Mouse (Mus musculus) MEL (cell line): ENCODE results near the gene Ruvbl2. TPM values are rescaled to one million over a fixed set of nuclear protein-coding genes. Genes with fewer than 3 reads are reported as not detected.

Experiments
- DNase-seq: peaks from one replicate; pipeline ENCODE4 v3.0.0; 2011; ENCODE audit warnings: low read depth, low spot score
- H3K27ac ChIP-seq: 2 replicates; pipeline ENCODE4 v1.5.1; 2012; ENCODE audit warnings: low read depth, mild to moderate bottlenecking, control low read depth, low read length, moderate library complexity; ENCODE audit not compliant: control insufficient read depth
- H3K27me3 ChIP-seq, 2 experiments: fragments of 150-350 bp in 1 of 2; sonication (generic) in 1 of 2; 2 replicates each; pipeline ENCODE4 v1.6.1; 2012; ENCODE audit warnings: low read length in 2 of 2, mild to moderate bottlenecking in 2 of 2, improper control_type of control experiment in 1 of 2, moderate library complexity in 1 of 2; ENCODE audit not compliant: insufficient read depth in 2 of 2, control insufficient read depth in 1 of 2
- H3K36me3 ChIP-seq, 2 experiments: 2 replicates each; pipeline ENCODE4 v1.6.1; 2012 to 2014; ENCODE audit warnings: low read length in 2 of 2, improper control_type of control experiment in 1 of 2, inconsistent platforms in 1 of 2, mild to moderate bottlenecking in 1 of 2; ENCODE audit not compliant: insufficient read depth in 2 of 2, control insufficient read depth in 1 of 2
- H3K4me1 ChIP-seq, 2 experiments: fragments of 150-350 bp in 1 of 2; sonication (generic) in 1 of 2; 2 replicates each; pipeline ENCODE4 v1.6.1; 2012; ENCODE audit warnings: low read length in 2 of 2, improper control_type of control experiment in 1 of 2, mild to moderate bottlenecking in 1 of 2; ENCODE audit not compliant: insufficient read depth in 2 of 2, control insufficient read depth in 1 of 2
- H3K4me3 ChIP-seq, 2 experiments: fragments of 150-350 bp in 1 of 2; sonication (generic) in 1 of 2; 2 replicates each; pipeline ENCODE4 v1.5.1; 2012; ENCODE audit warnings: low read depth in 2 of 2, low read length in 2 of 2, mild to moderate bottlenecking in 2 of 2, moderate library complexity in 2 of 2, control low read depth in 1 of 2, improper control_type of control experiment in 1 of 2; ENCODE audit not compliant: control insufficient read depth in 1 of 2, insufficient read depth in 1 of 2
- H3K79me2 ChIP-seq: 2 replicates; pipeline ENCODE4 v1.6.1; 2012; ENCODE audit warnings: mild to moderate bottlenecking, low read length, moderate library complexity; ENCODE audit not compliant: control insufficient read depth, poor library complexity, insufficient read depth
- H3K9ac ChIP-seq: 2 replicates; pipeline ENCODE4 v1.6.1; 2012; ENCODE audit warnings: low read depth, mild to moderate bottlenecking, control low read depth, low read length, moderate library complexity; ENCODE audit not compliant: control insufficient read depth, poor library complexity, severe bottlenecking
- H3K9me3 ChIP-seq: fragments of 150-350 bp; sonication (generic); replicated peaks from 2 replicates; pipeline ENCODE4 v1.6.1; 2012; ENCODE audit warnings: mild to moderate bottlenecking, low read length, improper control_type of control experiment, moderate library complexity; ENCODE audit not compliant: insufficient read depth
- CHD1 ChIP-seq: IDR thresholded peaks from 2 replicates; pipeline ENCODE4 v1.6.1; 2012; ENCODE audit warnings: low read depth, mild to moderate bottlenecking, inconsistent platforms, low read length, improper control_type of control experiment
- CHD2 ChIP-seq: IDR thresholded peaks from 2 replicates; pipeline ENCODE4 v1.6.1; 2011; ENCODE audit warnings: low read length, improper control_type of control experiment
- CTCF ChIP-seq, 3 experiments: IDR thresholded peaks in 2 of 3; conservative IDR thresholded peaks in 1 of 3; 2 replicates each; pipeline ENCODE4 v1.5.1; 2011 to 2012; ENCODE audit warnings: low read length in 3 of 3, low read depth in 2 of 3, mild to moderate bottlenecking in 2 of 3, improper control_type of control experiment in 1 of 3, inconsistent platforms in 1 of 3, mixed read lengths in 1 of 3, moderate library complexity in 1 of 3; ENCODE audit not compliant: control insufficient read depth in 1 of 3, insufficient read depth in 1 of 3, poor library complexity in 1 of 3, severe bottlenecking in 1 of 3
- E2F4 ChIP-seq: IDR thresholded peaks from 2 replicates; pipeline ENCODE4 v1.6.1; 2011; ENCODE audit warnings: low read depth, low read length, improper control_type of control experiment, borderline replicate concordance
- ELF1 ChIP-seq: IDR thresholded peaks from 2 replicates; pipeline ENCODE4 v1.6.1; 2014; ENCODE audit warnings: low read depth, mild to moderate bottlenecking, inconsistent platforms, low read length, improper control_type of control experiment, moderate library complexity
- EP300 ChIP-seq, 2 experiments: IDR thresholded peaks; 2 replicates each; pipeline ENCODE4 v1.6.1; 2011; ENCODE audit warnings: improper control_type of control experiment in 2 of 2, low read length in 2 of 2, low read depth in 1 of 2, mild to moderate bottlenecking in 1 of 2
- ETS1 ChIP-seq: IDR thresholded peaks from 2 replicates; pipeline ENCODE4 v1.6.1; 2012; ENCODE audit warnings: low read depth, mild to moderate bottlenecking, inconsistent platforms, low read length, improper control_type of control experiment, moderate library complexity
- GABPA ChIP-seq: IDR thresholded peaks from 2 replicates; pipeline ENCODE4 v1.6.1; 2012; ENCODE audit warnings: low read depth, mild to moderate bottlenecking, inconsistent platforms, low read length, improper control_type of control experiment, moderate library complexity
- GATA1 ChIP-seq: IDR thresholded peaks from 2 replicates; pipeline ENCODE4 v1.6.1; 2011; ENCODE audit warnings: low read depth, low read length, improper control_type of control experiment
- HCFC1 ChIP-seq: IDR thresholded peaks from 2 replicates; pipeline ENCODE4 v1.6.1; 2012; ENCODE audit warnings: low read depth, mild to moderate bottlenecking, inconsistent platforms, low read length, improper control_type of control experiment, moderate library complexity
- JUND ChIP-seq: IDR thresholded peaks from 2 replicates; pipeline ENCODE4 v1.6.1; 2011; ENCODE audit warnings: low read depth, mild to moderate bottlenecking, improper control_type of control experiment, low read length
- KAT2A ChIP-seq: conservative IDR thresholded peaks from 2 replicates; pipeline ENCODE4 v1.6.1; 2012; ENCODE audit warnings: low read depth, low read length, improper control_type of control experiment, inconsistent platforms
- MAX ChIP-seq: IDR thresholded peaks from 2 replicates; pipeline ENCODE4 v1.6.1; 2011; ENCODE audit warnings: low read length, improper control_type of control experiment
- MAZ ChIP-seq: IDR thresholded peaks from 2 replicates; pipeline ENCODE4 v1.6.1; 2012; ENCODE audit warnings: low read depth, mild to moderate bottlenecking, inconsistent platforms, low read length, improper control_type of control experiment
- MEF2A ChIP-seq: IDR thresholded peaks from 2 replicates; pipeline ENCODE4 v1.6.1; 2014; ENCODE audit warnings: low read depth, mild to moderate bottlenecking, inconsistent platforms, low read length, improper control_type of control experiment; ENCODE audit not compliant: poor library complexity, insufficient replicate concordance, severe bottlenecking; ENCODE audit errors: extremely low read depth
- MXI1 ChIP-seq: IDR thresholded peaks from 2 replicates; pipeline ENCODE4 v1.6.1; 2011; ENCODE audit warnings: mild to moderate bottlenecking, low read depth, low read length, improper control_type of control experiment
- MYB ChIP-seq: IDR thresholded peaks from 2 replicates; pipeline ENCODE4 v1.6.1; 2011; ENCODE audit warnings: mild to moderate bottlenecking, low read depth, low read length, improper control_type of control experiment
- MYC ChIP-seq: IDR thresholded peaks from 2 replicates; pipeline ENCODE4 v1.6.1; 2011; ENCODE audit warnings: low read depth, mild to moderate bottlenecking, low read length, improper control_type of control experiment, moderate library complexity
- NELFE ChIP-seq: IDR thresholded peaks from 2 replicates; pipeline ENCODE4 v1.6.1; 2011; ENCODE audit warnings: low read depth, low read length, improper control_type of control experiment
- NRF1 ChIP-seq: IDR thresholded peaks from 2 replicates; pipeline ENCODE4 v1.6.1; 2014; ENCODE audit warnings: low read depth, mild to moderate bottlenecking, inconsistent platforms, low read length, improper control_type of control experiment, moderate library complexity; ENCODE audit not compliant: poor library complexity, insufficient read depth, severe bottlenecking
- POLR2A ChIP-seq, 2 experiments: IDR thresholded peaks; 2 replicates each; pipeline ENCODE4 v1.6.1; 2011 to 2012; ENCODE audit warnings: low read length in 2 of 2, mild to moderate bottlenecking in 2 of 2, control low read depth in 1 of 2, improper control_type of control experiment in 1 of 2, low read depth in 1 of 2, moderate library complexity in 1 of 2; ENCODE audit not compliant: control insufficient read depth in 1 of 2, insufficient read depth in 1 of 2, poor library complexity in 1 of 2
- POLR2AphosphoS2 ChIP-seq: IDR thresholded peaks from 2 replicates; pipeline ENCODE4 v1.6.1; 2011; ENCODE audit warnings: low read length, improper control_type of control experiment
- POLR2AphosphoS5 ChIP-seq: IDR thresholded peaks from 2 replicates; pipeline ENCODE4 v1.6.1; 2012; ENCODE audit warnings: low read depth, borderline replicate concordance, mild to moderate bottlenecking, inconsistent platforms, low read length, moderate library complexity, mixed read lengths
- RCOR1 ChIP-seq: IDR thresholded peaks from 2 replicates; pipeline ENCODE4 v1.6.1; 2012; ENCODE audit warnings: low read depth, mild to moderate bottlenecking, inconsistent platforms, low read length, improper control_type of control experiment
- SIN3A ChIP-seq: IDR thresholded peaks from 2 replicates; pipeline ENCODE4 v1.6.1; 2012; ENCODE audit warnings: low read length, improper control_type of control experiment, inconsistent platforms
- SMC3 ChIP-seq: IDR thresholded peaks from 2 replicates; pipeline ENCODE4 v1.6.1; 2011; ENCODE audit warnings: low read depth, low read length, improper control_type of control experiment
- TAL1 ChIP-seq: IDR thresholded peaks from 2 replicates; pipeline ENCODE4 v1.6.1; 2012; ENCODE audit warnings: mild to moderate bottlenecking, inconsistent platforms, low read length, moderate library complexity, mixed read lengths
- TBP ChIP-seq: IDR thresholded peaks from 2 replicates; pipeline ENCODE4 v1.8.0; 2011; ENCODE audit warnings: low read depth, low read length, improper control_type of control experiment
- TCF12 ChIP-seq: IDR thresholded peaks from 2 replicates; pipeline ENCODE4 v1.6.1; 2014; ENCODE audit warnings: low read depth, mild to moderate bottlenecking, inconsistent platforms, low read length, improper control_type of control experiment, moderate library complexity
- UBTF ChIP-seq: IDR thresholded peaks from 2 replicates; pipeline ENCODE4 v1.6.1; 2012; ENCODE audit warnings: low read depth, mild to moderate bottlenecking, inconsistent platforms, low read length, improper control_type of control experiment, moderate library complexity, borderline replicate concordance; ENCODE audit not compliant: insufficient read depth
- USF1 ChIP-seq: IDR thresholded peaks from 2 replicates; pipeline ENCODE4 v1.6.1; 2014; ENCODE audit warnings: low read depth, mild to moderate bottlenecking, inconsistent platforms, low read length, improper control_type of control experiment, moderate library complexity
- USF2 ChIP-seq, 2 experiments: IDR thresholded peaks; 2 replicates each; pipeline ENCODE4 v1.6.1; 2011 to 2012; ENCODE audit warnings: improper control_type of control experiment in 2 of 2, low read length in 2 of 2, borderline replicate concordance in 1 of 2, inconsistent platforms in 1 of 2, low read depth in 1 of 2, mild to moderate bottlenecking in 1 of 2; ENCODE audit not compliant: insufficient read depth in 1 of 2
- ZC3H11A ChIP-seq: IDR thresholded peaks from 2 replicates; pipeline ENCODE4 v1.6.1; 2012; ENCODE audit warnings: low read depth, mild to moderate bottlenecking, inconsistent platforms, low read length, improper control_type of control experiment
- ZKSCAN1 ChIP-seq: IDR thresholded peaks from 2 replicates; pipeline ENCODE4 v1.6.1; 2012; ENCODE audit warnings: low read depth, mild to moderate bottlenecking, inconsistent platforms, low read length, improper control_type of control experiment, moderate library complexity
- ZMIZ1 ChIP-seq: IDR thresholded peaks from 2 replicates; pipeline ENCODE4 v1.6.1; 2012; ENCODE audit warnings: low read depth, mild to moderate bottlenecking, inconsistent platforms, low read length, improper control_type of control experiment, moderate library complexity
- ZNF384 ChIP-seq: IDR thresholded peaks from 2 replicates; pipeline ENCODE4 v1.6.1; 2012; ENCODE audit warnings: low read depth, mild to moderate bottlenecking, inconsistent platforms, low read length, improper control_type of control experiment
- polyA plus RNA-seq, 2 experiments: library from polyadenylated mRNA; stranded (reverse) in 1 of 2; unstranded in 1 of 2; fragments of >175 nt in 1 of 2; fragments of >200 nt in 1 of 2; gene quantifications; 2 replicates each; pipeline versions ENCODE4 v1.2.1 to v1.2.4; 2012; ENCODE audit warnings: low replicate concordance in 2 of 2, low read depth in 1 of 2; ENCODE audit not compliant: insufficient read length in 2 of 2, insufficient read depth in 1 of 2, missing spikeins in 1 of 2
- total RNA-seq: library from RNA; depleted of rRNA; stranded (reverse); fragments of 300-350 nt; gene quantifications from 2 replicates; pipeline ENCODE4 v1.2.3, GENCODE M21; 2012

Gene Ruvbl2
- total and polyA plus RNA-seq, 3 experiments = 434 to 758 TPM; not detected in 1

- H3K27ac ChIP-seq = no peak overlapping the region
- no peaks in the 10 kb centered on the region; a peak in 1 of 4 replicates for H3K27me3 ChIP-seq
- no peaks in the 10 kb centered on the region for H3K9me3 ChIP-seq
- H3K4me1 ChIP-seq = peaks cover 0 to 3% of the 10 kb centered on the region in 2 experiments; a peak in 1 of 4 replicates
- no peaks in the 10 kb centered on the region for H3K79me2 ChIP-seq
- H3K4me3 ChIP-seq = no peak overlapping the region
- no peaks in the 10 kb centered on the region for H3K36me3 ChIP-seq
- no peak overlapping the region for H3K9ac ChIP-seq
- DNase-seq = peak; percentile 86
- TF ChIP-seq E2F4 = no peak
- no peak for TF ChIP-seq ZMIZ1
- TF ChIP-seq NELFE = no peak
- peak; percentile 72 to 88 (median 76) for TF ChIP-seq CTCF (IDR thresholded peaks at IDR 0.05 in 2 of 3, conservative IDR thresholded peaks at IDR 0.05 in 1 of 3; ENCODE audit: control insufficient read depth in 1 of 3, insufficient read depth in 1 of 3, low read depth in 2 of 3, low read length in 3 of 3, poor library complexity in 1 of 3, severe bottlenecking in 1 of 3)
- TF ChIP-seq SIN3A = peak; percentile 76; the same call in 1 of the 2 replicates
- TF ChIP-seq HCFC1 = 0 out of 2 replicates have a peak, but pooled peaks have one; percentile 35
- TF ChIP-seq MAZ = 0 out of 2 replicates have a peak, but pooled peaks have one; percentile 44
- no peak for TF ChIP-seq KAT2A
- no peak for TF ChIP-seq TAL1
- TF ChIP-seq POLR2AphosphoS2 = no peak
- TF ChIP-seq TCF12 = no peak
- TF ChIP-seq GABPA = no peak
- TF ChIP-seq NRF1 = no peak
- TF ChIP-seq POLR2AphosphoS5 = no peak
- peak; percentile 97 for TF ChIP-seq MAX
- peak; percentile 73 for TF ChIP-seq ZC3H11A
- TF ChIP-seq RCOR1 = peak; percentile 84
- peak; percentile 81 for TF ChIP-seq SMC3
- peak in 1 of 2 experiments; percentile 59; a peak in 1 of 4 replicates for TF ChIP-seq USF2 (IDR thresholded peaks at IDR 0.05; ENCODE audit: borderline replicate concordance in 1 of 2, insufficient read depth in 1 of 2, low read depth in 1 of 2, low read length in 2 of 2)
- TF ChIP-seq USF1 = peak; percentile 87
- no peak for TF ChIP-seq TBP
- no peak for TF ChIP-seq UBTF
- no peak for TF ChIP-seq ELF1
- TF ChIP-seq JUND = no peak
- TF ChIP-seq MEF2A = no peak
- TF ChIP-seq MYB = no peak
- no peak for TF ChIP-seq CHD1
- no peak for TF ChIP-seq ETS1
- TF ChIP-seq POLR2A (IDR thresholded peaks at IDR 0.05; ENCODE audit: control insufficient read depth in 1 of 2, insufficient read depth in 1 of 2, low read depth in 1 of 2, low read length in 2 of 2, poor library complexity in 1 of 2) = no peak
- TF ChIP-seq MYC = peak; percentile 100
- peak; percentile 92 for TF ChIP-seq MXI1
- no peak for TF ChIP-seq GATA1
- no peak for TF ChIP-seq ZKSCAN1
- TF ChIP-seq ZNF384 = peak; percentile 64
- TF ChIP-seq CHD2 = no peak
- 0 out of 4 replicates have a peak, but pooled peaks of 1 of the 2 experiments have one; percentile 4 for TF ChIP-seq EP300 (IDR thresholded peaks at IDR 0.05; ENCODE audit: low read depth in 1 of 2, low read length in 2 of 2)
These were observed 34.2 kb downstream of the Ruvbl2 start for GRCm38 (mm10) chr7:45403532-45404261.
